In the genomic region with DNA sequence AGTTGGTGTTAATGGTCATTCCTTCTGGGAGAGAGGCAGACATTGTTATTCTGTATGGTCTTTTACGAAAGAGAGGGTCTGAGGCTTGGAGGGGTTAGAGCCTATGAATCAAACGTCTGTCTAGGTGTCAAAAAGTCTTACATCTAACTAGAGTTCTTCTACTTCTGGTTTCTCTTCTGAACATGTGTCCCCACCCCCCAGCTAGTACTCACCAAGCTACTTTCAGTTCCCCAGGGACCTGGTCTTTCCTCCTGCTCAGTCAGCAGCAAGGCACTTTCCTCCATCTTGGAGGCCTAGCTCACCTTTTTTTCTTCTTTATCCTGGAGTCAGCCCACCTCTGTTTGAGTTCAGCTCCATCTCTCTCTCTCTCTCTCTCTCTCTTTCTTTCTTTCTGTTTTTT, we compare ENCODE assay signal across 7 mouse cellular contexts. TPM values are rescaled to one million over a fixed set of nuclear protein-coding genes. Genes with fewer than 3 reads are reported as not detected.
DNase-seq lines count a peak whose midpoint lies in the region; ATAC-seq and TF ChIP-seq lines count a peak whose summit lies in the region.

No protein-coding gene starts in this region.

- H3K27ac ChIP-seq in hindbrain, embryonic 10.5 days = no peak overlapping the region
- no peak overlapping the region for H3K27ac ChIP-seq in lung, embryonic 14.5 days (ENCODE audit: low read depth)

- no peak for TF ChIP-seq POLR2A in brain, embryonic 14.5 days (IDR thresholded peaks at IDR 0.05; ENCODE audit: borderline replicate concordance, extremely low read depth, insufficient read depth, insufficient read length, poor library complexity, severe bottlenecking)

- no peak for ATAC-seq in lung, embryonic 14.5 days (ENCODE audit: insufficient read depth)

- peak overlapping the region; percentile 62 for H3K4me2 ChIP-seq in lung, embryonic 14.5 days

- WGBS in hindbrain, embryonic 10.5 days = 89% methylated on average over 2 of the region's 2 CpGs
- WGBS in lung, embryonic 14.5 days = 80% methylated on average over 2 of the region's 2 CpGs

- H3K27me3 ChIP-seq in hindbrain, embryonic 10.5 days (ENCODE audit: insufficient read depth, poor library complexity, severe bottlenecking) = peaks cover 6% of the 10 kb centered on the region
- H3K27me3 ChIP-seq in lung, embryonic 14.5 days (ENCODE audit: insufficient read depth, low read length) = no peaks in the 10 kb centered on the region; the same call in 1 of the 2 replicates

- H3K9me3 ChIP-seq in hindbrain, embryonic 10.5 days = no peaks in the 10 kb centered on the region
- H3K9me3 ChIP-seq in lung, embryonic 14.5 days (ENCODE audit: low read depth, low read length) = no peaks in the 10 kb centered on the region

- peak overlapping the region; percentile 53; the same call in 1 of the 2 replicates for H3K4me3 ChIP-seq in hindbrain, embryonic 10.5 days
- peak overlapping the region; percentile 34; the same call in 1 of the 2 replicates for H3K4me3 ChIP-seq in lung, embryonic 14.5 days (ENCODE audit: low read depth, low read length)

- no peak overlapping the region for H3K9ac ChIP-seq in lung, embryonic 14.5 days

- H3K4me1 ChIP-seq in hindbrain, embryonic 10.5 days (replicated peaks) = peaks cover 22% of the 10 kb centered on the region
- peaks cover 19% of the 10 kb centered on the region for H3K4me1 ChIP-seq in lung, embryonic 14.5 days (ENCODE audit: insufficient read depth)

- TF ChIP-seq CTCF in brain, embryonic 14.5 days (IDR thresholded peaks at IDR 0.05; ENCODE audit: borderline replicate concordance, extremely low read depth, insufficient read depth, insufficient read length) = no peak
- no peak for TF ChIP-seq CTCF in lung, embryonic 14.5 days (IDR thresholded peaks at IDR 0.05; ENCODE audit: low read depth)

- H3K36me3 ChIP-seq in hindbrain, embryonic 10.5 days = no peaks in the 10 kb centered on the region
- no peaks in the 10 kb centered on the region for H3K36me3 ChIP-seq in lung, embryonic 14.5 days (ENCODE audit: insufficient read depth)

- peak; percentile 72 for DNase-seq in CD4-positive, CD25-positive, alpha-beta regulatory T cell, adult 2 months (ENCODE audit: low read depth, low spot score)
- DNase-seq in brain, embryonic 14.5 days (ENCODE audit: low read depth) = peak; percentile 9
- DNase-seq in hindbrain, embryonic 10.5 days (ENCODE audit: low spot score) = no peak
- no peak for DNase-seq in lung, embryonic 14.5 days
- peak; percentile 37 for DNase-seq in skeletal muscle tissue, adult 2 months (ENCODE audit: low read depth, low spot score)
- no peak for DNase-seq in cerebellum, adult 8-10 months
- DNase-seq in thymus, postnatal 10 days (ENCODE audit: low spot score in 2 of 2) = no peak

RNA-seq across cellular contexts. Expression of gene Entpd1, which starts 48.9 kb away (rescaled TPM):
- 7.4 and 10.6 TPM in 2 replicates for polyA plus RNA-seq in brain, embryonic 14.5 days (2012; rRNA removed)
- polyA plus RNA-seq in hindbrain, embryonic 10.5 days (2016; fragmentation: Nextera tagmentation; extraction: Ambion mirVana) = 4.5 and 5.0 TPM in 2 replicates
- polyA plus RNA-seq in lung, embryonic 14.5 days (2014; fragmentation: Nextera tagmentation; extraction: Ambion mirVana) = 12.7 and 15.4 TPM in 2 replicates

RNA-seq across cellular contexts. Expression of gene Tctn3, which starts 49.1 kb away (rescaled TPM):
- polyA plus RNA-seq in brain, embryonic 14.5 days (2012; rRNA removed) = 18.3 and 20.1 TPM in 2 replicates
- 12.2 and 13.7 TPM in 2 replicates for polyA plus RNA-seq in hindbrain, embryonic 10.5 days (2016; fragmentation: Nextera tagmentation; extraction: Ambion mirVana)
- polyA plus RNA-seq in lung, embryonic 14.5 days (2014; fragmentation: Nextera tagmentation; extraction: Ambion mirVana) = 10.4 and 11.2 TPM in 2 replicates

Comparison
In these comparisons a context has a peak if more than half of its experiments do, and no peak if none do; other contexts are left out.
1. DNase-seq: peak in CD4-positive, CD25-positive, alpha-beta regulatory T cell, adult 2 months (single experiment), brain, embryonic 14.5 days (single experiment) and skeletal muscle tissue, adult 2 months (single experiment); none in hindbrain, embryonic 10.5 days (single experiment), lung, embryonic 14.5 days (single experiment), cerebellum, adult 8-10 months (single experiment) and thymus, postnatal 10 days (0 of 2).